Mouse (Mus musculus): ENCODE results near the gene Slc1a2.

Slc1a2 gene

GRCm38 (mm10) chr2:102829201-102829600 is 170.7 kb downstream of the Slc1a2 start:
- DNase-seq, result peak; percentile 45

GRCm38 (mm10) chr2:102831547-102831946 is 173.1 kb downstream of the Slc1a2 start:
- no peak for DNase-seq

DNA sequence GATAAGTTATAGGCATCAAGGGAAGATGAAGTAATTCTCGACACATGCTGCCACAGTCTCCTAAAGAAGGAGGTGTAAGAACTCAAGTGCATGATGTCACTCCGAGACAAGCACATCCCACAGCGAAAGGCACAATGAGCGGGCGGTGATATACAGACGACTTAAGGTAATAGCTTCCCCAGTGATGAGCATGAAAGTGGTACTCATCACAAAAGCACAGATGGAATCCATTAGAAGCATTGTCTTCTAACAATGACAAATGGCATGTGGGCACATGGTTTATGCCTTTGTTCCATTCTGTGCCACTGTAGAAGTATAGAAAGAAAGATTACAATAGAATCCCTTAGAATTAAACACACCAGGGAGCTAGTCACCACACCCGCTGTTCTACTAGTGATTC is 179.7 kb downstream of the Slc1a2 start:
- DNase-seq, result no peak
